Mouse (Mus musculus) lung, postnatal 0 days (tissue): Measurements from ENCODE around the gene Kctd8.

Experiments
- CTCF ChIP-seq: IDR thresholded peaks from 2 replicates; pipeline ENCODE4 v1.5.1; 2016; ENCODE audit warnings: antibody characterized with exemption, mild to moderate bottlenecking
- EP300 ChIP-seq: IDR thresholded peaks from 2 replicates; pipeline ENCODE4 v1.6.1; 2016; ENCODE audit warnings: antibody characterized with exemption, mild to moderate bottlenecking, control low read depth

DNA sequence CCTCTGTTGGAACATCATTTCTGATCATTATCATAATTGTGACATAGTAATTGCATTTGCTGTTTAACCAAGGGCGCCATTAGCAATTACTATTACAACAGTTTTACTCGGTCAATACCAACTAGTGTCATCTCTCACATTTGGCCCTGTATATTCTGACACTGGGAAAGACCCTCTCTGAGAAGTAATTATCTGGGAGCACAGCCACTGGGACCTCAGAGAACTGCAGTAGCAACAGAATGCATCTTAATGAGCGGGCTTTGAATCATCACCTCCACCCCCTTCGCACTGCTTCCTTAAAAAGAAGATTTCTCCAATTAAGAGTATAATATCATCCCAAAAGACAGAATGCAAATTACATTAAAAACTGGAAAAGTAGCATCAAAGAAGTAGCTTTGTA lies 200.4 kb downstream of the Kctd8 start:
- no peak for TF ChIP-seq CTCF
- no peak for TF ChIP-seq EP300
